ENCODE assay signal across 22 mouse cellular contexts in the genomic region with DNA sequence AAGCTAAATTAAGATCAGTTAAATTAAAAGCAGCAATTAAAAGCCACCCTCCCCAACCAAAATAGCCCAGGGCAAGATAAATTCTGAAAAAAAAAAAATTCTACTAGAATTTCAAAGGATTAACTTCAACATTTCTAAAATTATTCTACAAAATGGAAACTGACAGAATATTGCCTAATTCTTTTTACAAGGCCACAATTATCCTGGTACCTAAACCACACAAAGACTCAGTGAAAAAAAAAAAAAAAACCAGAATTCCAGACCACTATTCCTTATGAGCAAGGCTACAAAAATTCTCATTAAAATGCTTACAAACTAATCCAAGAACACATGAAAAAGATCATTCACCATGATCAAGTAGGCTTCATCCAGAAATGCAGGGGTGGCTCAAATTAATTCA.
"Had no signal": no experiment of that assay in that cellular context is flagged by ENCODE, and none has a peak within 500 bp of the region (broad histone marks: within the 10 kb centered on the region; RNA-seq: fewer than 3 reads in every experiment).

No protein-coding gene starts in this region.

- H3K9ac ChIP-seq: liver, embryonic 15.5 days; liver, postnatal 0 days; lung, embryonic 15.5 days; midbrain, embryonic 13.5 days; midbrain, embryonic 15.5 days; neural tube, embryonic 13.5 days; neural tube, embryonic 15.5 days; stomach, embryonic 15.5 days had no signal

- H3K4me3 ChIP-seq: liver, embryonic 15.5 days; lung, embryonic 15.5 days; megakaryocyte, embryonic 14.5 days; midbrain, embryonic 13.5 days; midbrain, embryonic 15.5 days; neural tube, embryonic 13.5 days; neural tube, embryonic 15.5 days; stomach, embryonic 15.5 days had no signal

- H3K4me2 ChIP-seq: liver, embryonic 15.5 days; lung, embryonic 15.5 days; midbrain, embryonic 11.5 days; midbrain, embryonic 13.5 days; midbrain, embryonic 15.5 days; neural tube, embryonic 13.5 days; neural tube, embryonic 15.5 days; stomach, embryonic 15.5 days had no signal

- DNase-seq: liver, postnatal 0 days; lung, adult 2 months; lung, postnatal 14 days; lung, postnatal 36 days; retina, postnatal 1 day; right cerebral cortex, adult 18-20 months; right cerebral cortex, postnatal 25 days; right cerebral cortex, postnatal 4 days; spleen, adult 18-20 months; thymus, postnatal 14 days; thymus, postnatal 36 days had no signal

- H3K27ac ChIP-seq: liver, embryonic 15.5 days; lung, embryonic 15.5 days; macrophage; midbrain, embryonic 13.5 days; midbrain, embryonic 15.5 days; neural tube, embryonic 13.5 days; neural tube, embryonic 15.5 days; stomach, embryonic 15.5 days; stomach, postnatal 0 days had no signal

- H3K27me3 ChIP-seq: liver, embryonic 15.5 days; lung, embryonic 15.5 days; midbrain, embryonic 13.5 days; midbrain, embryonic 15.5 days; neural tube, embryonic 13.5 days; neural tube, embryonic 15.5 days; stomach, embryonic 15.5 days had no signal

- H3K4me1 ChIP-seq: lung, embryonic 15.5 days; midbrain, embryonic 15.5 days; neural tube, embryonic 15.5 days; stomach, embryonic 15.5 days had no signal

- H3K9me3 ChIP-seq: liver, embryonic 15.5 days; lung, embryonic 15.5 days; megakaryocyte, embryonic 14.5 days; midbrain, embryonic 13.5 days; midbrain, embryonic 15.5 days; neural tube, embryonic 13.5 days; neural tube, embryonic 15.5 days; stomach, embryonic 15.5 days had no signal

- H3K36me3 ChIP-seq: liver, embryonic 15.5 days; lung, embryonic 15.5 days; midbrain, embryonic 13.5 days; midbrain, embryonic 15.5 days; neural tube, embryonic 13.5 days; neural tube, embryonic 15.5 days; stomach, embryonic 15.5 days had no signal
